ENCODE assay signal across 8 mouse cellular contexts in genomic region chr4:136139326-136140110, GRCm38 (mm10). TPM values are rescaled to one million over a fixed set of nuclear protein-coding genes. Genes with fewer than 3 reads are reported as not detected.
DNase-seq lines count a peak whose midpoint lies in the region; ATAC-seq and TF ChIP-seq lines count a peak whose summit lies in the region.

No protein-coding gene starts in this region.

- no peaks in the 10 kb centered on the region for H3K9me3 ChIP-seq in midbrain, embryonic 15.5 days

- no peak overlapping the region; the same call in 1 of the 2 replicates for H3K9ac ChIP-seq in heart, adult 2 months (ENCODE audit: low read depth, low read length)
- no peak overlapping the region for H3K9ac ChIP-seq in midbrain, embryonic 15.5 days

- H3K36me3 ChIP-seq in heart, adult 2 months (ENCODE audit: control insufficient read depth, insufficient read depth, low read length), result no peaks in the 10 kb centered on the region; the same call in 1 of the 2 replicates
- H3K36me3 ChIP-seq in midbrain, embryonic 15.5 days (replicated peaks), result no peaks in the 10 kb centered on the region

- peak overlapping the region; percentile 71 for H3K4me2 ChIP-seq in midbrain, embryonic 15.5 days

- no peaks in the 10 kb centered on the region for H3K27me3 ChIP-seq in heart, adult 2 months (ENCODE audit: control insufficient read depth, insufficient read depth, low read length)
- 0 out of 2 replicates have a peak, but pooled peaks cover 2% of the 10 kb centered on the region for H3K27me3 ChIP-seq in midbrain, embryonic 15.5 days (replicated peaks)

- peak overlapping the region; percentile 30; the same call in 1 of the 2 replicates for H3K4me3 ChIP-seq in heart, adult 2 months
- no peak overlapping the region for H3K4me3 ChIP-seq in midbrain, embryonic 15.5 days

- H3K79me2 ChIP-seq in heart, adult 2 months (replicated peaks; ENCODE audit: control insufficient read depth, insufficient read depth, low read length), result no peaks in the 10 kb centered on the region

- intact Hi-C loops in heart, adult 2 months (cut with DNase I), result loop anchor here (5.0 kb wide), 2 partner anchors 143 to 323 kb away; partner anchors contain the start of genes 6030445D17Rik and Zfp46
- intact Hi-C loops in left cerebral cortex, postnatal 36 days (cut with DNase I), result no loop called here

- no peak for TF ChIP-seq EP300 in heart, adult 2 months (IDR thresholded peaks at IDR 0.05; ENCODE audit: insufficient read depth, low read depth, low read length)

- no peak for TF ChIP-seq CTCF in heart, adult 2 months (IDR thresholded peaks at IDR 0.05)

- H3K4me1 ChIP-seq in heart, adult 2 months (ENCODE audit: control insufficient read depth, insufficient read depth, low read length), result peaks cover 25% of the 10 kb centered on the region
- H3K4me1 ChIP-seq in midbrain, embryonic 15.5 days, result peaks cover 66% of the 10 kb centered on the region

- no peak for ATAC-seq in midbrain, embryonic 15.5 days (replicated peaks)
- ATAC-seq in CD4-positive, CD25-positive, alpha-beta regulatory T cell, adult 4 months, result no peak

- WGBS in heart, adult 2 months, result 51% methylated on average over 17 of the region's 17 CpGs
- 51% methylated on average over 17 of the region's 17 CpGs for WGBS in midbrain, embryonic 15.5 days

- peak; percentile 23 for DNase-seq in embryo, embryonic 11 days
- no peak for DNase-seq in embryo, embryonic 9.5 days (ENCODE audit: extremely low spot score)
- peak; percentile 52 to 53 for DNase-seq in heart, adult 2 months
- DNase-seq in kidney, adult 9 months, result peak; percentile 68
- DNase-seq in left cerebral cortex, postnatal 36 days (ENCODE audit: low spot score in 2 of 2), result no peak
- DNase-seq in thymus, postnatal 0 days (ENCODE audit: low spot score), result no peak

- TF ChIP-seq POLR2A in heart, adult 2 months (IDR thresholded peaks at IDR 0.05; ENCODE audit: insufficient read depth, low read depth, low read length), result no peak

- peak overlapping the region; percentile 99 for H3K27ac ChIP-seq in heart, adult 2 months
- peak overlapping the region; percentile 77 for H3K27ac ChIP-seq in midbrain, embryonic 15.5 days

RNA-seq across cellular contexts. Expression of gene Id3, which starts 3.8 kb away (rescaled TPM):
- total RNA-seq in heart, adult 2 months (2021), result 10 to 100 TPM; 56.8 to 58.8 TPM
- 92.1 and 120 TPM in 2 replicates for polyA plus RNA-seq in heart, adult 2 months (2012; rRNA removed)
- 127 and 151 TPM in 2 replicates for polyA plus RNA-seq in midbrain, embryonic 15.5 days (2015; fragmentation: Nextera tagmentation; extraction: Ambion mirVana)
- 10 to 100 TPM; 35.3 to 40.7 TPM for total RNA-seq in left cerebral cortex, postnatal 36 days (2021)
- 262 and 327 TPM in 2 replicates for polyA plus RNA-seq in thymus, postnatal 0 days (2015; fragmentation: Nextera tagmentation; extraction: Ambion mirVana)
- 100 to 1,000 TPM; 388 to 433 TPM for polyA plus RNA-seq in CD4-positive, CD25-positive, alpha-beta regulatory T cell, adult 4 months (2017; shearing (Covaris generic))

RNA-seq across cellular contexts. Expression of gene E2f2, which starts 32.7 kb away (rescaled TPM):
- total RNA-seq in heart, adult 2 months (2021), result 1 to 10 TPM in 1 of 2 experiments, under 1 TPM in 1; 0.65 to 5.3 TPM
- polyA plus RNA-seq in heart, adult 2 months (2012; rRNA removed), result 0.41 and 1.3 TPM in 2 replicates
- 2.2 and 2.3 TPM in 2 replicates for polyA plus RNA-seq in midbrain, embryonic 15.5 days (2015; fragmentation: Nextera tagmentation; extraction: Ambion mirVana)
- total RNA-seq in left cerebral cortex, postnatal 36 days (2021), result under 1 TPM; 0.61 to 0.72 TPM
- 58.9 and 64.1 TPM in 2 replicates for polyA plus RNA-seq in thymus, postnatal 0 days (2015; fragmentation: Nextera tagmentation; extraction: Ambion mirVana)
- polyA plus RNA-seq in CD4-positive, CD25-positive, alpha-beta regulatory T cell, adult 4 months (2017; shearing (Covaris generic)), result 10 to 100 TPM; 14.5 to 29.6 TPM

Comparison
In these comparisons a context has a peak if more than half of its experiments do, and no peak if none do; other contexts are left out.
1. DNase-seq: peak in embryo, embryonic 11 days (single experiment), heart, adult 2 months (2 of 2) and kidney, adult 9 months (single experiment); none in embryo, embryonic 9.5 days (single experiment), left cerebral cortex, postnatal 36 days (0 of 2) and thymus, postnatal 0 days (single experiment).